ENCODE assay signal across 8 mouse cellular contexts in the genomic region with DNA sequence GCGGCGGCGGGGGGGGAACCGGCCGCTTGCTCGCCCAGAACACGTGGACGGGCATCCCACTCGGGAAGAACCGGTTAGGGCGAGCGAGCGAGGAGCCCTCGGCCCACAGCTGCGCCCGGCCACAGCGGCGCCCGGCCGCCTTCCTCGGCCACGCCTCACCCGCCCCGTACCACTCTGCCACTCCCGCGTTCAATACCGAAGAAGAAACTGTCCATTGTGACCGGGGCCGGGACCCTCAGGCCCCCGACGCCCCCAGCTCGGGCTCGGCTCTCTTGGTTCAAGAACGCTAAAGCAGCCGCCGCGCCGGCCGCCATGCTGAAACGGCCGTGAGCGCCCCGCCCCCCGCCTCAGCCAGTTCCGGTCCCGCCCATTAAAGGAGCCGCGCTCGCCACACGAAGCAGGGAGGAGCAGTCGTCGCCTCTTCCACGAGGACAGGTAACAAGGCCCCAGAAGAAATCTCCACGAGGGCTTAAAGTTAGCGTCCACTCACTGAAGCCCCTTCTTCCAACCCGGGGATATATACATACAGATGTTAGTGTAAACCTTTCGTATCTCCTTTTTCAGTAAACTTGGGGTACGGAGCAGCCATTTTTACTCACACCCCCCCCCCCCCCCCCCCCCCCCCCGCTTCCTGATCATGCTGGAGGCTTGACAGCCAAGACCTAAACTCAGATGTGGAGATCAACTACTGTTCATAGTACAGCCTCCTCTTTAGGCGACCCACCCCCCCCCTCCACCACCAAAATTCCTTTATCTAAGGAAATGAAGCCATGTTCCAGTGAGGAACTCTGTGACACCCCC. TPM values are rescaled to one million over a fixed set of nuclear protein-coding genes. Genes with fewer than 3 reads are reported as not detected.
DNase-seq lines count a peak whose midpoint lies in the region; ATAC-seq lines count a peak whose summit lies in the region.

A gene (minus strand): TSS at position 349 of the 801 bp plus-strand sequence.

- H3K36me3 ChIP-seq in hindbrain, embryonic 10.5 days, result peaks cover 39% of the 10 kb centered on the region

- DNase-seq in MN1 (ENCODE audit: low spot score), result peak; percentile 78
- DNase-seq in cerebellum, adult 8-10 months, result peak; percentile 56
- peak; percentile 91 for DNase-seq in hindbrain, embryonic 10.5 days (ENCODE audit: low spot score)
- peak; percentile 75 for DNase-seq in layer of hippocampus, adult 9-11 months
- DNase-seq in lung, postnatal 10 days, result peak; percentile 91
- peak; percentile 85 for DNase-seq in ovary, postnatal 36 days (ENCODE audit: low spot score)
- peak; percentile 88 for DNase-seq in thymus, postnatal 25 days

- peak; percentile 78 for ATAC-seq in frontal cortex, adult (ENCODE audit: low TSS enrichment)

- peaks cover 38% of the 10 kb centered on the region for H3K27me3 ChIP-seq in hindbrain, embryonic 10.5 days (ENCODE audit: insufficient read depth, poor library complexity, severe bottlenecking)

- no peaks in the 10 kb centered on the region for H3K9me3 ChIP-seq in hindbrain, embryonic 10.5 days

- peak within 1 kb of the TSS; percentile 88 for H3K27ac ChIP-seq in hindbrain, embryonic 10.5 days

- under 1% methylated on average over 60 of the region's 60 CpGs for WGBS in hindbrain, embryonic 10.5 days

- peak within 1 kb of the TSS; percentile 97 for H3K4me3 ChIP-seq in hindbrain, embryonic 10.5 days

- peaks cover 42% of the 10 kb centered on the region for H3K4me1 ChIP-seq in hindbrain, embryonic 10.5 days (replicated peaks)

RNA-seq across cellular contexts. Expression of the gene that starts here (rescaled TPM):
- polyA plus RNA-seq in hindbrain, embryonic 10.5 days (2016; fragmentation: Nextera tagmentation; extraction: Ambion mirVana), result 9.2 and 10.2 TPM in 2 replicates

Comparison
In these comparisons a context has a peak if more than half of its experiments do, and no peak if none do; other contexts are left out.
1. Peak in every context shown above with its lines: DNase-seq, ATAC-seq, H3K4me3 ChIP-seq and H3K27ac ChIP-seq.